Mouse (Mus musculus): ENCODE data around the gene Mrpl23. TPM values are rescaled to one million over a fixed set of nuclear protein-coding genes. Genes with fewer than 3 reads are reported as not detected.

Mrpl23 gene
- 10 to 100 TPM in 1 of 2 experiments, 1 to 10 TPM in 1; 2.9 to 15.3 TPM for polyA plus RNA-seq (2017; shearing (Covaris generic))

GRCm38 (mm10) chr7:142532671-142533058 lies at the start of gene Mrpl23:
Gene Mrpl23, plus strand, starts transcription at chr7:142532686.

GRCm38 (mm10) chr7:142498575-142498974 lies 33.9 kb upstream of the Mrpl23 start, which contains the start of gene Tnnt3:
Gene Tnnt3, plus strand, starts transcription at chr7:142498836.

Other genes with a start within 250 kb of the Mrpl23 start
- gene Krtap5-1, start 235.6 kb upstream of the Mrpl23 start, polyA plus RNA-seq (2017; shearing (Covaris generic)): not detected
- gene Krtap5-4, start 229.1 kb upstream of the Mrpl23 start, polyA plus RNA-seq (2017; shearing (Covaris generic)): under 1 TPM in 1 of 2 experiments, not detected in 1; 0.17 TPM
- 10 to 100 TPM in 1 of 2 experiments, 1 to 10 TPM in 1; 3.2 to 41.0 TPM for gene Ifitm10, start 158.9 kb upstream of the Mrpl23 start, polyA plus RNA-seq (2017; shearing (Covaris generic))
- gene Gm49369, start 150.0 kb upstream of the Mrpl23 start, polyA plus RNA-seq (2017; shearing (Covaris generic)): 1 to 10 TPM; 2.4 to 9.3 TPM
- gene Ctsd, start 144.6 kb upstream of the Mrpl23 start, polyA plus RNA-seq (2017; shearing (Covaris generic)): 100 to 1,000 TPM; 384 to 590 TPM
- not detected for gene Syt8, start 97.8 kb upstream of the Mrpl23 start, polyA plus RNA-seq (2017; shearing (Covaris generic))
- not detected for gene Tnni2, start 90.9 kb upstream of the Mrpl23 start, polyA plus RNA-seq (2017; shearing (Covaris generic))
- 1,000 to 10,000 TPM in 1 of 2 experiments, 100 to 1,000 TPM in 1; 956 to 1,169 TPM for gene Lsp1, start 71.9 kb upstream of the Mrpl23 start, polyA plus RNA-seq (2017; shearing (Covaris generic))
- gene Tnnt3, start 33.9 kb upstream of the Mrpl23 start, polyA plus RNA-seq (2017; shearing (Covaris generic)): 1 to 10 TPM; 2.0 to 4.4 TPM
- not detected for gene Igf2, start 134.1 kb downstream of the Mrpl23 start, polyA plus RNA-seq (2017; shearing (Covaris generic))
- not detected for gene Gm49394, start 137.3 kb downstream of the Mrpl23 start, polyA plus RNA-seq (2017; shearing (Covaris generic))
- 1 to 10 TPM in 1 of 2 experiments, not detected in 1; 1.4 TPM for gene Ins2, start 210.7 kb downstream of the Mrpl23 start, polyA plus RNA-seq (2017; shearing (Covaris generic))